Mouse (Mus musculus): ENCODE results near the gene Etnk1. TPM values are rescaled to one million over a fixed set of nuclear protein-coding genes. Genes with fewer than 3 reads are reported as not detected.

The Etnk1 gene
- polyA plus RNA-seq, 1 experiment = 6.6 TPM

DNA sequence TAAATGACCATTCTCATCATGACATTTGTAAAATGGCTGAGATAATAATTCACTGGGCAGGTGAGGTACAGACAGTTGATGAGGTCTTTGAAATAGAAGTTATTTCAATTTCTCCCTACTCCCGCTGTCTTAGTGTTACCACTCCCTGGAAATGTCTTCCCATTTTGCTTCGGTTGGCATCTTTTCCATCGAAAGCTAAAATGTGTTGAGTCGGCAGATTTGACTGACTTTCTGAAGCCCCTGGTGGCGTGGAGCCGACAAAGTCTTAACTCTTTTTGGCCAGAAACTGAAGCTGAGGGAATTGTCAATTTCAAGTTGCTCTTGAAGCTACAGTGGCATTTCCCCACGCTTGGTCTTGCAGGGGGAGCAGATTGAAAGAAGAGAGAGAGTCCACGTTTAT is 67.8 kb downstream of the Etnk1 start:
- no peak overlapping the region for H3K4me3 ChIP-seq
- H3K36me3 ChIP-seq (ENCODE audit: control insufficient read depth, insufficient read depth) = no peaks in the 10 kb centered on the region
- no peaks in the 10 kb centered on the region for H3K27me3 ChIP-seq (ENCODE audit: control insufficient read depth, insufficient read depth, insufficient read length)
- no peak overlapping the region for H3ac ChIP-seq (ENCODE audit: control insufficient read depth, insufficient read length)
- no peaks in the 10 kb centered on the region for H3K79me2 ChIP-seq (ENCODE audit: control insufficient read depth, insufficient read depth)
- TF ChIP-seq E2F4 (IDR thresholded peaks at IDR 0.05; ENCODE audit: insufficient read depth) = no peak
- TF ChIP-seq TCF12 (IDR thresholded peaks at IDR 0.05; ENCODE audit: insufficient read depth, poor library complexity, severe bottlenecking) = no peak
- no peak for TF ChIP-seq CEBPB (IDR thresholded peaks at IDR 0.05; ENCODE audit: insufficient read depth, poor library complexity, severe bottlenecking)
- no peak for TF ChIP-seq MYOD1 (IDR thresholded peaks at IDR 0.05; ENCODE audit: control insufficient read depth in 1 of 3, insufficient read length in 2 of 3, low read depth in 2 of 3)
- TF ChIP-seq POLR2A (IDR thresholded peaks at IDR 0.05; ENCODE audit: insufficient read length, low read depth) = no peak
- no peak overlapping the region for H3K4me2 ChIP-seq (ENCODE audit: low read depth)

DNA sequence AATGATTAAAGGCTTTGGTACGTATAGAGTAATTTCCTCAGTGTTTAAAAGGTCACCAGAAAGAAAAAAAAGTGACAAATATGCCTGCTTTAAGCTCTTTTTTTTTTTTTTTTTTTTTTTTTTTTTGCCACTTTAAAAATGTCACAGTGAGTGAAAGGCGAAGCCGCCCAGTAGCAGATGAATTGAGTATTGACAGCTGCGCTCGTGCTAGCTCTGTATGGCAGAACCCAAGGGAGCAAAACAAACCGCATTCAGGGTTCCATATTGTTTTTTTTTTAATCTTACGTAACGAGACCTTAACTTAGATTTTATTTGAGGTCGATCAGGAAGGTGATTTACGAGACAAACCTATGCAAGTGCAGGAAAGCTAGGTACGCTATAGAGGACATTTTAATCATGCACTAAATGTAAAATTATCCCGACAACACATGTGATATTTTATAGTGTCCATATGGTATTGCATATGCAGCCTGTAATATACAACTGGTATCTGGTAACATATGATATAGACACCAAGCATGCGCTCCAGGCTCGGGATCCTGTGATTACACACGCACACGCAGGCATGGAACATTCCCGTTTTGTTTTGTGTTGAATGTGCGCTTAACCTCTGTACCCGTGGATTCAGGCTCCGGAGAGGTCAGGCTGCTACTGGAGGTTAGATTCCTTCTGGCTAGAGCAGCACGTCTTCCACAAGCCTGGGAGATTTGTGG is 72.5 kb downstream of the Etnk1 start:
- TF ChIP-seq TCF12 (IDR thresholded peaks at IDR 0.05; ENCODE audit: insufficient read depth, poor library complexity, severe bottlenecking) (no peak), POLR2A (IDR thresholded peaks at IDR 0.05; ENCODE audit: insufficient read length, low read depth) (no peak), USF1 (IDR thresholded peaks at IDR 0.05; ENCODE audit: low read depth) (no peak), TCF3 (IDR thresholded peaks at IDR 0.05; ENCODE audit: insufficient read length, low read depth) (no peak), SRF (IDR thresholded peaks at IDR 0.05; ENCODE audit: control insufficient read depth, insufficient read length, low read depth) (no peak), REST (IDR thresholded peaks at IDR 0.05; ENCODE audit: insufficient read depth, insufficient read length) (no peak), MYOD1 (IDR thresholded peaks at IDR 0.05; ENCODE audit: control insufficient read depth in 1 of 3, insufficient read length in 2 of 3, low read depth in 2 of 3) (no peak), MYOG (IDR thresholded peaks at IDR 0.05; ENCODE audit: control insufficient read depth in 1 of 3, insufficient read depth in 1 of 3, insufficient read length in 2 of 3, low read depth in 2 of 3) (no peak), POLR2AphosphoS2 (IDR thresholded peaks at IDR 0.05; ENCODE audit: insufficient read length, low read depth) (no peak), CEBPB (IDR thresholded peaks at IDR 0.05; ENCODE audit: insufficient read depth, poor library complexity, severe bottlenecking) (no peak), E2F4 (IDR thresholded peaks at IDR 0.05; ENCODE audit: insufficient read depth) (no peak), MAX (IDR thresholded peaks at IDR 0.05; ENCODE audit: low read depth) (no peak)
- Histone ChIP-seq H3K79me2 (ENCODE audit: control insufficient read depth, insufficient read depth) (no peaks in the 10 kb centered on the region), H3ac (ENCODE audit: control insufficient read depth, insufficient read length) (no peak overlapping the region), H3K4me3 (no peak overlapping the region), H3K4me2 (ENCODE audit: low read depth) (no peak overlapping the region), H3K36me3 (ENCODE audit: control insufficient read depth, insufficient read depth) (no peaks in the 10 kb centered on the region), H3K27me3 (ENCODE audit: control insufficient read depth, insufficient read depth, insufficient read length) (no peaks in the 10 kb centered on the region)

DNA sequence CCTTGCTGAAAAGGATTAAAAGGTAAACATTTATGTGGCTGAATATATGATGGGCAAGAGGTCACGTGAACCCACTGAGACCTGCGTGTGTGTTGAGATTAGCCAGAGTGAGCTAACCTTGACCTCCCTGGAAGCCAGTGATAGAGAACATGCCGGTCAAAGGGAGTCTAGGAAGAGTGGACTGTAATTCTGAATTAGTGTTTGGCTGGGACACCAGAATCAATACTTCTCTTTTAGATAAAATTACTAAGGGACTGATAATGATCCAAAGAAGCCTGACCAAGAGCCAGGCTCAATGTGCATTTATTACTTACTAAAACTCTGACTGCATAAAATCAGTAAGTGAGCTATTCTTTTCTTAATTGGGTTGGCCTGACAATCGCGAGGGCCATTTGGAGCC is 76.2 kb downstream of the Etnk1 start:
- H3K4me2 ChIP-seq (ENCODE audit: low read depth) = no peak overlapping the region
- H3K4me3 ChIP-seq = no peak overlapping the region
- H3K27me3 ChIP-seq (ENCODE audit: control insufficient read depth, insufficient read depth, insufficient read length) = no peaks in the 10 kb centered on the region
- H3K36me3 ChIP-seq (ENCODE audit: control insufficient read depth, insufficient read depth) = no peaks in the 10 kb centered on the region
- H3ac ChIP-seq (ENCODE audit: control insufficient read depth, insufficient read length) = no peak overlapping the region
- no peak for TF ChIP-seq REST (IDR thresholded peaks at IDR 0.05; ENCODE audit: insufficient read depth, insufficient read length)
- no peak for TF ChIP-seq MAX (IDR thresholded peaks at IDR 0.05; ENCODE audit: low read depth)
- TF ChIP-seq USF1 (IDR thresholded peaks at IDR 0.05; ENCODE audit: low read depth) = no peak
- H3K79me2 ChIP-seq (ENCODE audit: control insufficient read depth, insufficient read depth) = no peaks in the 10 kb centered on the region

DNA sequence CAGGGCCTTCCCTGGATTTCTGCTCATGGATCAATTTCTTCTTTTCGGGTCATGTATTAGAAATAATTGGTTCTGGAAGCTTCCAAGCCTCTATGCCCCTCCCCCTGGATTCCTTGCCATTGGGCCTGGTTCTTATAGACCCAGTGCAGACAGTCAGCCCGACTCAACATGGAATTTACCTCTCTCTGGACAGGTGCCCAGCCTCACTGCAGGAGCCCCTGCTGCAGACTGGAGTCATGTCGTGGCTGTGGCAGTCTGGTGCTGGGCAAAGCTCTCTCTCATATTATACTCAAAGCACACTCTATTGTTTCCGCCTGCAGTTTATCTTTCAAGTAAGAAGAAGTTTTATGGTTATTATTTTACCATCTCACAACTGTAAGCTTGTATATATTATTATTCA is 90.9 kb downstream of the Etnk1 start:
- Histone ChIP-seq H3K27me3 (ENCODE audit: control insufficient read depth, insufficient read depth, insufficient read length) (no peaks in the 10 kb centered on the region), H3ac (ENCODE audit: control insufficient read depth, insufficient read length) (no peak overlapping the region), H3K4me2 (ENCODE audit: low read depth) (no peak overlapping the region), H3K36me3 (ENCODE audit: control insufficient read depth, insufficient read depth) (no peaks in the 10 kb centered on the region), H3K79me2 (ENCODE audit: control insufficient read depth, insufficient read depth) (no peaks in the 10 kb centered on the region), H3K4me3 (no peak overlapping the region)
- TF ChIP-seq POLR2A (IDR thresholded peaks at IDR 0.05; ENCODE audit: insufficient read length, low read depth) (no peak), USF1 (IDR thresholded peaks at IDR 0.05; ENCODE audit: low read depth) (no peak), SRF (IDR thresholded peaks at IDR 0.05; ENCODE audit: control insufficient read depth, insufficient read length, low read depth) (no peak), MYOG (IDR thresholded peaks at IDR 0.05; ENCODE audit: control insufficient read depth in 1 of 3, insufficient read depth in 1 of 3, insufficient read length in 2 of 3, low read depth in 2 of 3) (no peak), POLR2AphosphoS2 (IDR thresholded peaks at IDR 0.05; ENCODE audit: insufficient read length, low read depth) (no peak), MYOD1 (IDR thresholded peaks at IDR 0.05; ENCODE audit: control insufficient read depth in 1 of 3, insufficient read length in 2 of 3, low read depth in 2 of 3) (no peak), TCF3 (IDR thresholded peaks at IDR 0.05; ENCODE audit: insufficient read length, low read depth) (no peak), CEBPB (IDR thresholded peaks at IDR 0.05; ENCODE audit: insufficient read depth, poor library complexity, severe bottlenecking) (no peak), TCF12 (IDR thresholded peaks at IDR 0.05; ENCODE audit: insufficient read depth, poor library complexity, severe bottlenecking) (no peak), MAX (IDR thresholded peaks at IDR 0.05; ENCODE audit: low read depth) (no peak), E2F4 (IDR thresholded peaks at IDR 0.05; ENCODE audit: insufficient read depth) (no peak), REST (IDR thresholded peaks at IDR 0.05; ENCODE audit: insufficient read depth, insufficient read length) (no peak)

DNA sequence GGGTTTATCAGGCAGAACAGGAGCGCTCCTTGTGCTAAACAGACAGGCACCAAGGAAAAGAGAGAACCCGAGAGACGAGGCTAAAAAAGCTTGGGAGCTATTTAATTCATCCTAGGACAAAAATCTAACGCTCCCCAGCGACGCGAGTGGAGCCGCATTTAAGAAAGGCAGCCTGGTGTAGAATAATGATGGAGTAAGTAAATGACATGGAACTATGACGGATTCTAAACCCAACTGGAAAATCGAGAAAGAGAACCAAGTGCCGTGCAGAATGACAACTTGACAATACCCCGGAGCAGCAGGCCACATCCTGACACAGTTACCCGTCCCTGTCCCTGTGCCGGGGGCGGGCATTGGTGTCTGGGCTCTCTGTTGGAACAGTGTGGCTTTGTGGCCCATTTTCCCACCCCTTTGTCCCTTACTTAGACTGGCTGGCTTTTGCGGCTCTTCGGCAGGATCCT is 92.2 kb downstream of the Etnk1 start:
- TF ChIP-seq REST (IDR thresholded peaks at IDR 0.05; ENCODE audit: insufficient read depth, insufficient read length) (no peak), MYOG (IDR thresholded peaks at IDR 0.05; ENCODE audit: control insufficient read depth in 1 of 3, insufficient read depth in 1 of 3, insufficient read length in 2 of 3, low read depth in 2 of 3) (no peak)
- no peaks in the 10 kb centered on the region for H3K36me3 ChIP-seq (ENCODE audit: control insufficient read depth, insufficient read depth)
- H3K4me3 ChIP-seq = no peak overlapping the region
- no peaks in the 10 kb centered on the region for H3K27me3 ChIP-seq (ENCODE audit: control insufficient read depth, insufficient read depth, insufficient read length)
- H3K4me2 ChIP-seq (ENCODE audit: low read depth) = no peak overlapping the region
- H3K79me2 ChIP-seq (ENCODE audit: control insufficient read depth, insufficient read depth) = no peaks in the 10 kb centered on the region
- no peak overlapping the region for H3ac ChIP-seq (ENCODE audit: control insufficient read depth, insufficient read length)
